In the genomic region with DNA sequence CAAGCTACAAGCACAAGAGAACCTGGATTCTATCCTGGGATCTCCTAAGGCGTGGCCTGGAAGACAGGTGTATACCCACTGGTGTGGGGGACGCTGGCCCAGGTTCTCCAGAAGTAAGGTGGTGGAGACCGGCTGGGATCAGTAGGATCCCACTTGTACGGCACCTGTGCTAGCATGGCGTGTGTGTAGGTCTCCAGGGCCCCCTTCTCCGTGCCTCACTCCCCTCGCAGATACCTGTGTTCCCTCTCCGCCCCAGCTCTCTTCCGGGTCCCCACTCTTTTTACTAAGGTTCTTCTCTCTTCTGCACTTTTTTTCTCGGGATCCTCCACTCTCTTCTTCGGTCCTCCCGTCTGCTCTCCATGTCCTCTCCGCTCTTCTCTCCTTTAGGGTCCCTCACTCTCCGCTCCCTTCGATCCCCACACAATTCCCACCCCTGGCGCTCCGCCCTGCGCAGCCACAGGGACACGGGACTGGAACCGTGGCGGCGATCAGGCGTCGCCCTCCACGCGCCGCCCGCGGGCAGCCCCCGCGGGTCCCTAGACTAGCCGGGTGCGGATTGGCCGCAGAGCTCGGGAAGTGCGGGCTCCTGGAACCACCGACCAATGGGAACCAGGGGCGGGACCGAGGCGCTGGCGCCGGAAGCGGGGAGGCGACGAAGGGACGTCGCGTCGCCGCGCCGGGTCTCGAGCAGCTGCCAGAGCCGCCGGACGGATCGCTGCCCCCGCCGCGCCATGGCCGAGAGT, we compare ENCODE assay signal across 8 mouse cellular contexts. TPM values are rescaled to one million over a fixed set of nuclear protein-coding genes. Genes with fewer than 3 reads are reported as not detected.
DNase-seq lines count a peak whose midpoint lies in the region; ATAC-seq and TF ChIP-seq lines count a peak whose summit lies in the region.

A gene (plus strand): TSS at position 627 of the 743 bp plus-strand sequence.

- H3K27ac ChIP-seq in hindbrain, embryonic 12.5 days = peak within 1 kb of the TSS; percentile 82
- H3K27ac ChIP-seq in lung, postnatal 0 days (ENCODE audit: low read length) = peak within 1 kb of the TSS; percentile 66

- peak within 1 kb of the TSS; percentile 94 for H3K9ac ChIP-seq in hindbrain, embryonic 12.5 days
- H3K9ac ChIP-seq in lung, postnatal 0 days (replicated peaks; ENCODE audit: low read depth) = peak within 1 kb of the TSS; percentile 95

- H3K4me2 ChIP-seq in hindbrain, embryonic 12.5 days (replicated peaks) = peak within 1 kb of the TSS; percentile 81
- peak within 1 kb of the TSS; percentile 92 for H3K4me2 ChIP-seq in lung, postnatal 0 days (replicated peaks; ENCODE audit: low read depth, low read length)

- H3K4me1 ChIP-seq in hindbrain, embryonic 12.5 days = peaks cover 19% of the 10 kb centered on the region
- H3K4me1 ChIP-seq in lung, postnatal 0 days (ENCODE audit: insufficient read depth, low read depth, low read length) = peaks cover 6% of the 10 kb centered on the region

- no peak for DNase-seq in Patski (ENCODE audit: low read depth, low spot score)
- DNase-seq in cerebellum, postnatal 14 days = peak; percentile 95 to 96
- peak; percentile 88 to 92 for DNase-seq in frontal cortex, postnatal 14 days (ENCODE audit: low spot score in 2 of 2)
- peak; percentile 93 to 96 for DNase-seq in layer of hippocampus, postnatal 10 days (ENCODE audit: low spot score in 2 of 2)
- DNase-seq in lung, postnatal 0 days (ENCODE audit: low spot score) = peak; percentile 96
- peak; percentile 90 for DNase-seq in ovary, postnatal 10 days (ENCODE audit: low spot score)
- peak; percentile 95 for DNase-seq in thymus, postnatal 0 days (ENCODE audit: low spot score)

- ATAC-seq in Patski = peak; percentile 93
- ATAC-seq in hindbrain, embryonic 12.5 days (ENCODE audit: low FRiP score) = peak; percentile 98
- ATAC-seq in lung, postnatal 0 days = peak; percentile 100

- peaks cover 24% of the 10 kb centered on the region for H3K36me3 ChIP-seq in hindbrain, embryonic 12.5 days
- peaks cover 10% of the 10 kb centered on the region; the same call in 1 of the 2 replicates for H3K36me3 ChIP-seq in lung, postnatal 0 days (ENCODE audit: insufficient read depth, low read length)

- TF ChIP-seq EP300 in lung, postnatal 0 days (IDR thresholded peaks at IDR 0.05) = no peak

- WGBS in hindbrain, embryonic 12.5 days = under 1% methylated on average over 61 of the region's 61 CpGs
- WGBS in lung, postnatal 0 days = under 1% methylated on average over 61 of the region's 61 CpGs

- no peaks in the 10 kb centered on the region for H3K9me3 ChIP-seq in hindbrain, embryonic 12.5 days (replicated peaks)
- no peaks in the 10 kb centered on the region for H3K9me3 ChIP-seq in lung, postnatal 0 days (ENCODE audit: low read length)

- peak within 1 kb of the TSS; percentile 81 for H3K4me3 ChIP-seq in hindbrain, embryonic 12.5 days
- peak within 1 kb of the TSS; percentile 89 for H3K4me3 ChIP-seq in lung, postnatal 0 days (ENCODE audit: low read depth, low read length)

- POLR2A ChIA-PET in Patski (lab: Charles Lee) = interaction anchor here (0.6 to 2.7 kb wide), 9 partner anchors 9 to 49 kb away, joined by 3 to 10 read pairs (median 3); a partner anchor contains a TSS

- TF ChIP-seq CTCF in Patski (IDR thresholded peaks at IDR 0.05) = no peak
- TF ChIP-seq CTCF in lung, postnatal 0 days (IDR thresholded peaks at IDR 0.05) = no peak

- H3K27me3 ChIP-seq in Patski = no peaks in the 10 kb centered on the region
- no peaks in the 10 kb centered on the region for H3K27me3 ChIP-seq in hindbrain, embryonic 12.5 days
- no peaks in the 10 kb centered on the region for H3K27me3 ChIP-seq in lung, postnatal 0 days (replicated peaks; ENCODE audit: insufficient read depth, low read length)

- CTCF ChIA-PET in Patski (lab: Charles Lee) = interaction anchor here (1.0 to 1.8 kb wide), 5 partner anchors 10 to 97 kb away, joined by 3 to 9 read pairs (median 5); a partner anchor contains a TSS

- in situ Hi-C loops in Patski (cut with MboI; ENCODE audit: low pct_unique_long_range_greater_than_20kb) = no loop called here

RNA-seq across cellular contexts. Expression of the gene that starts here (rescaled TPM):
- polyA plus RNA-seq in Patski (2021) = 285 TPM
- 377 TPM in 2 replicates for polyA plus RNA-seq in hindbrain, embryonic 12.5 days (2016; fragmentation: Nextera tagmentation; extraction: Ambion mirVana)
- 100 to 1,000 TPM; 232 to 242 TPM for total RNA-seq in layer of hippocampus, postnatal 10 days (2021)
- polyA plus RNA-seq in lung, postnatal 0 days (2015; fragmentation: Nextera tagmentation; extraction: Ambion mirVana) = 297 and 329 TPM in 2 replicates
- 466 and 515 TPM in 2 replicates for polyA plus RNA-seq in thymus, postnatal 0 days (2015; fragmentation: Nextera tagmentation; extraction: Ambion mirVana)
